Mouse (Mus musculus) telencephalon, adult 2 months (tissue): ENCODE measurements at regions not wholly inside any gene's neighbourhood (a gene's known extent, or its start where the extent isn't known, plus 50 kb on each side); places are given as distances from the start of the nearest gene placed in this dataset.

Experiments
- DNase-seq: peaks from one replicate; pipeline ENCODE4 v3.0.0-alpha.2; 2011; ENCODE audit warnings: low read depth, low spot score

DNA sequence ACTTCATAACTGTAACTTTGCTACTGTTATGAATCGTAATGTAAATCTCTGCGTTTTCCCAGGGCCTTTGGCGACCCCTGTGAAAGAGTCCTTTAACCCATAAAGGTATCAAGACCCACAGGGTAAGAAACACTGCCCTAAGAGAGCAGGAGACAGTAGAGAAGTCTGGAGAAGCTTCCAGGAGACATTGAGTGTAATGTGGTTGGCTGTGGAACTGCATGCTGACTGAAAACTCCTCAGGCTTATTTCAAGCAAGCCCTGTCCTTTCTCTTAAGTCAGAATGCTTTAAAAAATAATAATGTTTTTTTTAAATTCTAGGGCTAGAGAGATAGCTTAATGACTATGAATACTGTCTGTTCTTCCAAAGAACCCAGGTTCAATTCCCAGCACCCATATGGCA is 71.9 kb upstream of the Frmd6 start:
- no peak for DNase-seq

- no peak for DNase-seq
Observed at GRCm38 (mm10) chr12:70758080-70758479, 67.2 kb upstream of the Frmd6 start.

DNA sequence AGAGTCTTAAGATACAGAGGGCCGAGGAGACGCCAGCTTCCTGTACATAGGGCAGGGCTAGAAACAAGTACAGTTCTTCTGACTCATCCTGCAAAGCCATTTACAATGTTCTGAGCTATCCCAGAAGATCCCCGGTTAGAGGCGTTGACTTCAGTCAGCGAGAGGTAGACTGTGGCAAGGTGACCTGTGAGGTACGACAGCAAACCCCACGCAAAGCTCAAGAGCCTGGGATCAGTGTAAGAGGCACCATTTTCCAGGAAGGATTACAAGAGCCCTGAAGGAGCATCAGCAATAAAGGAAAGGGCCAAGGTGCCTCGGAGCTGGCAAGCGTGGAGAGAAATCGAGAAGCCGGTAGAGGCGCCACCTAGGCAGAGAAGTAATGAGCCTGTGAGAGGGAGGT is 61.8 kb upstream of the Frmd6 start:
- DNase-seq: no peak

DNA sequence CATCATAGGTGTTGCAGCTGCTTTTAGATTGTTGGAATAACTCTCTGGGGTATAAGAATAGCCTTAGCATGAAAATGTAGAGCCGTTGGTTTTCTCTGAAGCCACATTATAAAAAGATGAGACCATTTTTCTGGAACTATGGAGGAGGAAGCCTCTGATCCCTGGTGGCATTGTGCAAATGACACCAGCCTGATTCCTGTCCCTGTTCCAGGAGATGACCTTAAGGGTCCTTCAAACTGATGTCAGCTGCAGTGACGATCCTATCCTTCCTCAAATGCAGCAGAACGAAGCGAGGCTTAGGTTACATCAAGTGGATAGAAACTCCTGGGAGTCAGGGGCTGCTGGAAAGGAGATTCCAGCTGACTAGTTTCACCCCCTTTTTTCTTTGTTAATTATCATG is 59.0 kb upstream of the Frmd6 start:
- no peak for DNase-seq

- no peak for DNase-seq
Observed at GRCm38 (mm10) chr12:70767959-70768358, 57.4 kb upstream of the Frmd6 start.

- DNase-seq: no peak
Observed at GRCm38 (mm10) chr12:70768745-70769144, 56.6 kb upstream of the Frmd6 start.

DNA sequence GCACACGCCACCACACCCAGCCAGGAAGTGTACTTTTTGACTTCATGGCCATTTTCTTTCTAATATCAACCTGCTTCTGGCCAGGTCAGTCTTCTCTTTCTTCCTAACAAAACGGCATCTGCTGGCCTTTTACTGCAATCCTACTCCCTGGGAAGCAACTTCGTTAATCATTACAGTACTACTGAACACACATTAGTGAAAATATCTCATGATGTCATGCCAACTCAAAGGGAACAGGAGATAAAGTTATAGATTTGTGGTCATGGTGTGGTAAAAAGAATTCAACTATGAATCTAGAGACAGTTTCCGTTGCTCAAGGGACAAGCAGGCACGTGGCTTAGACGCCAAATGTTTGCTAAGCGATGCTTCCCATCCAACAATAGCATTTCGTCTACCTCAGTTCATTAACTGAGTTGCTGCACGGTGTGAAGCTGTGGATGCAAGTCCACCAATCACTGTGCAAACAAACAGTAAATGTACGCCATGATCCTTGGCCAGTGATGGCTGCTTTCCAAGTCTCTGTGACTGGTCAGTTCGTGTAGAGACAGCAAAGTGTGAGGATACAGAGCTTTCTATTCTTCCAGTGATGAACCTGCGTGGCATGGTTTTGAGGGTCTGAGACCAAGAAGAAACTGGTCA is 55.7 kb upstream of the Frmd6 start:
- no peak for DNase-seq

- no peak for DNase-seq
Observed at GRCm38 (mm10) chr12:70774006-70774405, 51.3 kb upstream of the Frmd6 start.

DNA sequence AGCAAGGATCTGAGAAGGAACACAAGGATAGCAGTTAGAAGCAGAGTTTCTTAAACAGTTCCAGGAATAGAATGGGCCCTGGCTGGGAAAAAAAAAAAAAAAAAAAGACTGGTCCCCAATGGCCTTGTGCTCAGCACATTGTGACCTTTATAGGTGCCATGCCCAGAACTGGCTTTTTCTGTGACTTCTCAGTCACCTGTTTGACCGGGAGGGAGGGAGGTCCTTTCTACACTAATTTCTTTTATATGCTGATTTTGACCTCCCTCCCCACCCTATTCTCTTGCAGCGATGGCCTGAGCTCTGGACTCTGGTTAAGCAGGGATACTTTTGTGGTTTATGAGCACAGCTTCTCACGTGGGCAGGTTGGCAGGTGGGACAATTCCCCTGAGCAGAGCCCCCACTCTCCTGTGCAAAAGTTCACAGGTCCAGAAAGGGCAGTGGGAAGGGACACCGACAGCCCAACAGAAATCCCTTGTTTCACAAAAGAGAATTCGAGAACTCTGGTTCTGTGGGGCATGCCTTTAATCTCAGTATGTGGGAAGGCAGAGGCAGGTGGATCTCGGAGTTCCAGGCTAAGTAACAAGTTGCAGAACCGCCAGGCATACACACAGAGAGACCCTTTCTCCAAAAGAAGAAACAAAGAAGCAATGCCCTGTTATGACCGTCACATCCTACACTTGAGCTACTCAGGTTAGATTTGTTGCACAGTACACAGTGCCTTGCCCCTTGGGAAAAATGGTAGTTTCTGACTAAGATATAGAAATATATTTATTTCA is 50.3 kb upstream of the Frmd6 start:
- DNase-seq: no peak
